In the genomic region with DNA sequence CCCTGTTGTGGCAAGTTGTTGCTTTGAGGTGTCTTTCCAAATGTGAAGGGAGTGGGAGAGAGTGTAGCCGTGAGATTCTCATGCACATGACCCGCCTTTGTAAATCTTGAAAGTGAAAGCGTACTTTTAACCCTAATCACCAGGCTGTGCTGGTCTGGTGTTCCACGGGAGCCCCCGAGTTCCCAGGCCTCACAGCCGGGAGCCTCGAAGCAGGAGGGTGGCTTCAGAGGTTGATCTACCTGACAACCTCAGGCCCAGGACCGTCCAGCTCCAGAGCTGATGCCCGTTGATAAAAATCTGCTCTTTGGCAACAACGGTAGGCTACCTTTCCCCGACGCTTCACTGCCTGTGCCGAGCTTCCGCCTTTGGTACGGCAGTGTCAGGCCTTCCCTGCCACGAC, we compare ENCODE assay signal across 12 mouse cellular contexts.
DNase-seq lines count a peak whose midpoint lies in the region; ATAC-seq and TF ChIP-seq lines count a peak whose summit lies in the region.
"Had no signal": no experiment of that assay in that cellular context is flagged by ENCODE, and none has a peak within 500 bp of the region (broad histone marks: within the 10 kb centered on the region; RNA-seq: fewer than 3 reads in every experiment).

No protein-coding gene starts in this region.

- no peak for ATAC-seq in kidney, postnatal 0 days (replicated peaks; ENCODE audit: low FRiP score, low read depth)
- peak; percentile 50; the same call in 1 of the 2 replicates for ATAC-seq in intestine, embryonic 15.5 days
- no peak for ATAC-seq in megakaryocyte, adult 5-6 weeks (ENCODE audit: poor library complexity, severe bottlenecking)

- no peaks in the 10 kb centered on the region for H3K27me3 ChIP-seq in kidney, postnatal 0 days (ENCODE audit: insufficient read depth, low read length)
- H3K27me3 ChIP-seq in CH12.LX (replicated peaks) = no peaks in the 10 kb centered on the region
- no peaks in the 10 kb centered on the region for H3K27me3 ChIP-seq in E14TG2a.4 (ENCODE audit: insufficient read depth, low read length)
- no peaks in the 10 kb centered on the region for H3K27me3 ChIP-seq in intestine, embryonic 15.5 days (replicated peaks)
- H3K27me3 ChIP-seq: liver, embryonic 15.5 days had no signal

- no peak for TF ChIP-seq EP300 in CH12.LX (IDR thresholded peaks at IDR 0.05; ENCODE audit: low read length)

- no peak overlapping the region for H3K4me3 ChIP-seq in kidney, postnatal 0 days (replicated peaks; ENCODE audit: low read depth, low read length)
- no peak overlapping the region for H3K4me3 ChIP-seq in CH12.LX (replicated peaks in 1 of 3; ENCODE audit: low read depth in 2 of 3, low read length in 2 of 3, poor library complexity in 1 of 3)
- H3K4me3 ChIP-seq in E14TG2a.4 (replicated peaks; ENCODE audit: low read length) = peak overlapping the region; percentile 57
- no peak overlapping the region for H3K4me3 ChIP-seq in intestine, embryonic 15.5 days (replicated peaks)
- H3K4me3 ChIP-seq: liver, embryonic 15.5 days had no signal

- H3K4me1 ChIP-seq in kidney, postnatal 0 days (replicated peaks; ENCODE audit: insufficient read depth, low read length) = peaks cover 5% of the 10 kb centered on the region; the same call in 1 of the 2 replicates
- H3K4me1 ChIP-seq in CH12.LX (ENCODE audit: control insufficient read depth in 1 of 2, insufficient read depth in 2 of 2) (no peaks in the 10 kb centered on the region), E14TG2a.4 (replicated peaks; ENCODE audit: low read depth, low read length) (peaks cover 48% of the 10 kb centered on the region)
- H3K4me1 ChIP-seq in intestine, embryonic 15.5 days (replicated peaks) = peaks cover 14% of the 10 kb centered on the region
- H3K4me1 ChIP-seq: liver, embryonic 15.5 days had no signal

- TF ChIP-seq CTCF in kidney, postnatal 0 days (IDR thresholded peaks at IDR 0.05; ENCODE audit: low read depth) = no peak
- TF ChIP-seq CTCF in CH12.LX (conservative IDR thresholded peaks at IDR 0.05 in 1 of 2, IDR thresholded peaks at IDR 0.05 in 1 of 2; ENCODE audit: low read depth in 2 of 2, low read length in 2 of 2) = no peak
- TF ChIP-seq CTCF in E14TG2a.4 (conservative IDR thresholded peaks at IDR 0.05; ENCODE audit: low read length) = no peak

- H3K79me2 ChIP-seq in CH12.LX (replicated peaks; ENCODE audit: control insufficient read depth, extremely low read depth, insufficient read depth, poor library complexity, severe bottlenecking) = no peaks in the 10 kb centered on the region

- dilution Hi-C loops in CH12.LX (cut with MboI; ENCODE audit: extremely low pct_ligation_motif_present, extremely low pct_unique_long_range_greater_than_20kb, low sequenced_read_pairs) = loop anchor here (25.0 kb wide), 1 partner anchor 525 kb away; no protein-coding TSS in a partner anchor

- no peak overlapping the region for H3K9ac ChIP-seq in kidney, postnatal 0 days (ENCODE audit: low read depth, low read length)
- no peak overlapping the region for H3K9ac ChIP-seq in CH12.LX (ENCODE audit: insufficient read depth, low read depth)
- no peak overlapping the region for H3K9ac ChIP-seq in intestine, embryonic 15.5 days
- H3K9ac ChIP-seq: liver, embryonic 15.5 days had no signal

- in situ Hi-C loops in CH12.LX (cut with MboI; ENCODE audit: low pct_ligation_motif_present, low pct_unique_long_range_greater_than_20kb, low sequenced_read_pairs) = no loop called here

- TF ChIP-seq POLR2A in CH12.LX (IDR thresholded peaks at IDR 0.05; ENCODE audit: low read depth, low read length) = no peak

- TF ChIP-seq RAD21 in CH12.LX (IDR thresholded peaks at IDR 0.05; ENCODE audit: low read depth, low read length) = no peak

- no peak overlapping the region for H3K4me2 ChIP-seq in kidney, postnatal 0 days (ENCODE audit: low read length)
- 0 out of 2 replicates have a peak overlapping the region, but pooled peaks have one; percentile 10 for H3K4me2 ChIP-seq in CH12.LX (ENCODE audit: insufficient read depth, low read depth, poor library complexity, severe bottlenecking)
- no peak overlapping the region for H3K4me2 ChIP-seq in intestine, embryonic 15.5 days (replicated peaks)
- H3K4me2 ChIP-seq: liver, embryonic 15.5 days had no signal

- WGBS in kidney, postnatal 0 days = 65% methylated on average over 16 of the region's 16 CpGs
- 73% methylated on average over 16 of the region's 16 CpGs for WGBS in intestine, embryonic 15.5 days

- no peak for DNase-seq in kidney, postnatal 0 days (ENCODE audit: low spot score)
- no peak for DNase-seq in kidney, adult 18-20 months
- no peak for DNase-seq in CH12.LX (ENCODE audit: extremely low read depth)
- DNase-seq in layer of hippocampus, adult 8-10 months (ENCODE audit: low spot score in 2 of 2) = no peak
- no peak for DNase-seq in right cerebral cortex, postnatal 14 days
- DNase-seq: adrenal gland, postnatal 14 days; heart, postnatal 14 days; kidney, postnatal 14 days had no signal

- H3K9me3 ChIP-seq in kidney, postnatal 0 days (replicated peaks; ENCODE audit: low read length) = no peaks in the 10 kb centered on the region
- H3K9me3 ChIP-seq in CH12.LX (replicated peaks; ENCODE audit: low read length) (no peaks in the 10 kb centered on the region), E14TG2a.4 (ENCODE audit: low read length) (no peaks in the 10 kb centered on the region)
- H3K9me3 ChIP-seq in intestine, embryonic 15.5 days = no peaks in the 10 kb centered on the region
- H3K9me3 ChIP-seq: liver, embryonic 15.5 days had no signal

- H3K36me3 ChIP-seq in kidney, postnatal 0 days (ENCODE audit: insufficient read depth, low read length) = no peaks in the 10 kb centered on the region
- H3K36me3 ChIP-seq in CH12.LX (replicated peaks in 1 of 2; ENCODE audit: control insufficient read depth in 1 of 2, insufficient read depth in 1 of 2, low read length in 1 of 2) (no peaks in the 10 kb centered on the region), E14TG2a.4 (ENCODE audit: insufficient read depth, low read length) (peaks cover 3% of the 10 kb centered on the region; the same call in 1 of the 2 replicates)
- H3K36me3 ChIP-seq in intestine, embryonic 15.5 days = no peaks in the 10 kb centered on the region
- H3K36me3 ChIP-seq: liver, embryonic 15.5 days had no signal

- H3K27ac ChIP-seq in kidney, postnatal 0 days = 0 out of 2 replicates have a peak overlapping the region, but pooled peaks have one; percentile 54
- no peak overlapping the region for H3K27ac ChIP-seq in CH12.LX (ENCODE audit: insufficient read depth, low read depth)
- no peak overlapping the region for H3K27ac ChIP-seq in intestine, embryonic 15.5 days
- H3K27ac ChIP-seq: liver, embryonic 15.5 days had no signal

TF ChIP-seq in CH12.LX, 34 proteins besides CTCF, POLR2A, EP300 and RAD21:
- no peak for TF ChIP-seq BHLHE40 (IDR thresholded peaks at IDR 0.05; ENCODE audit: low read depth, low read length)
- no peak for TF ChIP-seq ETS1 (conservative IDR thresholded peaks at IDR 0.05; ENCODE audit: low read depth, low read length)
- no peak for TF ChIP-seq E2F4 (IDR thresholded peaks at IDR 0.05; ENCODE audit: insufficient replicate concordance, low read depth, low read length)
- TF ChIP-seq IRF4 (IDR thresholded peaks at IDR 0.05; ENCODE audit: low read depth, low read length) = no peak
